Mouse (Mus musculus) E14TG2a.4 (cell line): ENCODE data around the gene Klkb1.

Experiments
- H3K27me3 ChIP-seq: 2 replicates; pipeline ENCODE4 v1.6.1; 2014; ENCODE audit warnings: low read length, control low read depth; ENCODE audit not compliant: insufficient read depth
- H3K36me3 ChIP-seq: 2 replicates; pipeline ENCODE4 v1.6.1; 2014; ENCODE audit warnings: low read length, control low read depth; ENCODE audit not compliant: insufficient read depth
- H3K4me1 ChIP-seq: replicated peaks from 2 replicates; pipeline ENCODE4 v1.6.1; 2014; ENCODE audit warnings: low read depth, low read length, control low read depth
- H3K4me3 ChIP-seq: replicated peaks from 2 replicates; pipeline ENCODE4 v1.5.1; 2014; ENCODE audit warnings: mild to moderate bottlenecking, low read length
- H3K9me3 ChIP-seq: 2 replicates; pipeline ENCODE4 v1.6.1; 2014; ENCODE audit warnings: low read length, control low read depth
- CTCF ChIP-seq: conservative IDR thresholded peaks from 2 replicates; pipeline ENCODE4 v1.5.1; 2014; ENCODE audit warnings: low read length
- NANOG ChIP-seq: IDR thresholded peaks from 2 replicates; pipeline ENCODE4 v1.6.1; 2014; ENCODE audit warnings: borderline replicate concordance, low read length, mixed read lengths
- POU5F1 ChIP-seq: IDR thresholded peaks from 2 replicates; pipeline ENCODE4 v1.6.1; 2014; ENCODE audit warnings: low read length, borderline replicate concordance

The Klkb1 gene

DNA sequence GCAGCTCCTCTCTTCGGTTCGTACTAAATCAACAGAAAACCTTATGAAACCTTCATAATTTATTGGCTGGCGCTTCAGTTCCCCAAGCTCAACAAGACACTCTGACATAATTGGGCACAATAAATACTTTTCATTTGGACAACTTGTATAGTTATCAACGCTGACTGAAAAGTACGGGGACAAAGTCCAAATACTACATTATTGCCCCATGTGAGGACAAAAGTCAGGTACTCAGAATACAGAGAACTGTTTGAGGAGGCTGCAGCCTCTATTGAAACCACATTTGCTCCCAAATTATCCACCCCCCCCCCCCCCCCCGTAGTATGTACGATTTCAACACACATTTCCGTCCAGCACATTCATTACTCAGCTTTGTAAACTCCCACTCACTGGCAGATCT is 55.3 kb downstream of the Klkb1 start:
- Histone ChIP-seq H3K4me1 (peaks cover 26% of the 10 kb centered on the region), H3K36me3 (no peaks in the 10 kb centered on the region), H3K27me3 (no peaks in the 10 kb centered on the region; the same call in 1 of the 2 replicates), H3K4me3 (no peak overlapping the region), H3K9me3 (no peaks in the 10 kb centered on the region)
- no peak for TF ChIP-seq CTCF
- no peak for TF ChIP-seq NANOG
- no peak for TF ChIP-seq POU5F1

GRCm38 (mm10) chr8:45238282-45238681 is 56.4 kb downstream of the Klkb1 start:
- peak; percentile 57 for TF ChIP-seq CTCF
- no peak for TF ChIP-seq NANOG

GRCm38 (mm10) chr8:45236164-45236912 is 58.3 kb downstream of the Klkb1 start:
- H3K36me3 ChIP-seq: no peaks in the 10 kb centered on the region
- H3K4me3 ChIP-seq: peak overlapping the region; percentile 56; the same call in 1 of the 2 replicates
- H3K4me1 ChIP-seq: peaks cover 52% of the 10 kb centered on the region
- no peaks in the 10 kb centered on the region for H3K9me3 ChIP-seq
- peak; percentile 59 for TF ChIP-seq CTCF
- TF ChIP-seq NANOG: no peak
- H3K27me3 ChIP-seq: no peaks in the 10 kb centered on the region; the same call in 1 of the 2 replicates

More at GRCm38 (mm10) chr8:45238282-45238681, 56.4 kb downstream of the Klkb1 start:
- no peaks in the 10 kb centered on the region for H3K9me3 ChIP-seq
- H3K27me3 ChIP-seq: no peaks in the 10 kb centered on the region; the same call in 1 of the 2 replicates
- no peaks in the 10 kb centered on the region for H3K36me3 ChIP-seq
- peaks cover 34% of the 10 kb centered on the region for H3K4me1 ChIP-seq
- H3K4me3 ChIP-seq: no peak overlapping the region

GRCm38 (mm10) chr8:45235228-45235627 is 59.4 kb downstream of the Klkb1 start:
- TF ChIP-seq NANOG (no peak), CTCF (no peak), POU5F1 (no peak)
- no peak overlapping the region for H3K4me3 ChIP-seq
- peaks cover 52% of the 10 kb centered on the region for H3K4me1 ChIP-seq
- no peaks in the 10 kb centered on the region for H3K36me3 ChIP-seq
- no peaks in the 10 kb centered on the region for H3K9me3 ChIP-seq
- H3K27me3 ChIP-seq: no peaks in the 10 kb centered on the region; the same call in 1 of the 2 replicates

DNA sequence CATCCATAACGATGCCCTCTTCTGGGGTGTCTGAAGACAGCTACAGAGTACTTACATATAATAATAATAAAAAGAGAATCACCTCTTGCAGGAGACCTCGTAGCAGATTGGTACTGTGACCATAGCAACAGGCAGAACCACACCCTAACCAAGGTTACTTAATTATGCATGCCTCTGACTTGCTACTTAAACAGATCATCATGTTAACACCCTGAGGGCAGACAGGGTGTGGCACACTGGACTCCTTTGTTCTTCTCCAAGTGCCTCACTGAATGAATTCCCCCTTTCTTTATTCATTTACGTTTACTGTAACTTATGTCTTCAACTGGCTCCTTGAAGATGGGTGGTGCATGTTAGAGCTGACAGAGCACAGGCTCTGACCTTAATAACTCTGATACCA is 61.4 kb downstream of the Klkb1 start:
- H3K4me1 ChIP-seq: peaks cover 52% of the 10 kb centered on the region
- TF ChIP-seq CTCF (no peak), NANOG (peak; percentile 57; the same call in 1 of the 2 replicates)
- no peaks in the 10 kb centered on the region for H3K36me3 ChIP-seq
- H3K4me3 ChIP-seq: no peak overlapping the region
- no peaks in the 10 kb centered on the region for H3K27me3 ChIP-seq
- no peaks in the 10 kb centered on the region for H3K9me3 ChIP-seq
